ENCODE assay signal across 8 mouse cellular contexts in the genomic region with DNA sequence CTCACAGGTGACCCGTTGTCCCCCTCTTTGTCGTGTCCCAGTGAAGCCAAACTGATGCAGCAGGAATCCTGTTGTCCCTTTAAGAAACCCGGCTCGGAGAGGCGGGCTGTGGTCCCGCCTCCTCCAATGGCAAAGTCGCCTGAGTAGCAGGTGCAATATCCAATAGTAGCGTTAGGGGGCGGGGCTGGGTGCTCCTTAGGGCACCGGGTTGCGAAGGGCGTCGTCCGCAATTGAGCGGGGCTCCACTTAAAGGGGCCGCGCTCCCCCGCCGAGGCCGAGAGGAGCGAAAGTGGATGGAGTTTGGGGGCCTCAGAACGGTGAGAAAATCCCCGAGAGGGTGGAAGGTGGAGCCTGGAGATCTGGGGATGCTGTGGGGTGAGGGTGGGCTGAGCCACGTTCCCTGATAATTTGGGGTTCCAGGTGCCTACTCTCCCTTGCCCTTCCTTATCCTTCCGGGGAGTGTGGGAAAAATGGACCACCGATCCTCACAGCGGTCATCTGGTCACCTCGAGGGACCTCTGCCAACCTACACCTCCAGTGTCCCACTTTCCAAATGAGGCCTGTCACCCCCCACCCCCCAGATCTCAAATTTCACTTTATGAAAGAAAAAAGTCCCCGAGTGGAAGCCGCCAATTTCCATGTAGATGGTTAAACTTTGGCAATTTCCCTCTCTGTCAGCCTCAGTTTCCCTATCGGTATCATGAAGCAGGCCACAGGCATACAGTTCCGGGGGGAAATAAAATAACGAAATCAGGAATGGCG. TPM values are rescaled to one million over a fixed set of nuclear protein-coding genes. Genes with fewer than 3 reads are reported as not detected.
DNase-seq lines count a peak whose midpoint lies in the region; ATAC-seq and TF ChIP-seq lines count a peak whose summit lies in the region.

A gene (plus strand): TSS at position 223 of the 762 bp plus-strand sequence.

- TF ChIP-seq CTCF in brain, embryonic 14.5 days (IDR thresholded peaks at IDR 0.05; ENCODE audit: borderline replicate concordance, extremely low read depth, insufficient read depth, insufficient read length): no peak

- H3K4me2 ChIP-seq in heart, embryonic 11.5 days: peak within 1 kb of the TSS; percentile 65
- peak within 1 kb of the TSS; percentile 89 for H3K4me2 ChIP-seq in kidney, embryonic 16.5 days (replicated peaks; ENCODE audit: low read depth, low read length)

- H3K9ac ChIP-seq in heart, embryonic 11.5 days (ENCODE audit: low read depth, low read length): peak within 1 kb of the TSS; percentile 70
- H3K9ac ChIP-seq in kidney, embryonic 16.5 days (replicated peaks; ENCODE audit: low read length): peak within 1 kb of the TSS; percentile 65

- peak; percentile 95 for DNase-seq in CD4-positive helper T cell, adult 2 months (ENCODE audit: low read depth, low spot score)
- peak; percentile 98 for DNase-seq in brain, embryonic 14.5 days (ENCODE audit: low read depth)
- DNase-seq in liver: peak; percentile 98
- DNase-seq in monocyte, adult 2 months (ENCODE audit: low read depth in 1 of 2, low spot score in 2 of 2): peak; percentile 81 to 89
- DNase-seq in spleen, postnatal 14 days (ENCODE audit: low spot score in 2 of 2): peak; percentile 96 to 99

- peaks cover 34% of the 10 kb centered on the region for H3K36me3 ChIP-seq in heart, embryonic 11.5 days (ENCODE audit: control insufficient read depth, insufficient read depth, low read length)
- peaks cover 34% of the 10 kb centered on the region for H3K36me3 ChIP-seq in kidney, embryonic 16.5 days (ENCODE audit: insufficient read depth, low read length)

- H3K4me3 ChIP-seq in heart, embryonic 11.5 days (ENCODE audit: low read depth, low read length): peak within 1 kb of the TSS; percentile 56
- peak within 1 kb of the TSS; percentile 55 for H3K4me3 ChIP-seq in kidney, embryonic 16.5 days (ENCODE audit: low read length)

- H3K4me1 ChIP-seq in heart, embryonic 11.5 days (ENCODE audit: control insufficient read depth, insufficient read depth, low read length): peaks cover 10% of the 10 kb centered on the region
- H3K4me1 ChIP-seq in kidney, embryonic 16.5 days (ENCODE audit: insufficient read depth, low read length): peaks cover 19% of the 10 kb centered on the region

- TF ChIP-seq POLR2A in brain, embryonic 14.5 days (IDR thresholded peaks at IDR 0.05; ENCODE audit: borderline replicate concordance, extremely low read depth, insufficient read depth, insufficient read length, poor library complexity, severe bottlenecking): no peak

- H3K27me3 ChIP-seq in heart, embryonic 11.5 days (ENCODE audit: control insufficient read depth, insufficient read depth, low read length): peaks cover 8% of the 10 kb centered on the region
- peaks cover 1% of the 10 kb centered on the region; the same call in 1 of the 2 replicates for H3K27me3 ChIP-seq in kidney, embryonic 16.5 days (ENCODE audit: insufficient read depth, low read length)

- no peaks in the 10 kb centered on the region for H3K9me3 ChIP-seq in heart, embryonic 11.5 days (replicated peaks; ENCODE audit: control insufficient read depth, low read length)
- H3K9me3 ChIP-seq in kidney, embryonic 16.5 days (ENCODE audit: low read length): peaks cover 3% of the 10 kb centered on the region; the same call in 1 of the 2 replicates

- WGBS in heart, embryonic 11.5 days (ENCODE audit: insufficient replicate concordance): 2% methylated on average over 34 of the region's 34 CpGs
- WGBS in kidney, embryonic 16.5 days: under 1% methylated on average over 34 of the region's 34 CpGs

- peak; percentile 84 for ATAC-seq in erythroblast, adult 5-6 weeks (replicated peaks; ENCODE audit: low FRiP score, poor library complexity, severe bottlenecking)
- peak; percentile 82 for ATAC-seq in heart, embryonic 11.5 days (replicated peaks; ENCODE audit: insufficient number of reproducible peaks, low FRiP score, low TSS enrichment)
- peak; percentile 90 for ATAC-seq in kidney, embryonic 16.5 days (ENCODE audit: low FRiP score, low TSS enrichment)

- peak within 1 kb of the TSS; percentile 69 for H3K27ac ChIP-seq in heart, embryonic 11.5 days (ENCODE audit: low read depth, low read length)
- peak within 1 kb of the TSS; percentile 35 for H3K27ac ChIP-seq in kidney, embryonic 16.5 days (ENCODE audit: low read length)

RNA-seq across cellular contexts. Expression of the gene that starts here (rescaled TPM):
- polyA plus RNA-seq in brain, embryonic 14.5 days (2012; rRNA removed): 12.2 and 12.7 TPM in 2 replicates
- total RNA-seq in erythroblast, adult 5-6 weeks (2015; ENCODE audit: low replicate concordance): 14.4 and 18.2 TPM in 2 replicates
- 19.4 and 27.7 TPM in 2 replicates for total RNA-seq in erythroblast, adult 5-6 weeks (2017; ENCODE audit: low replicate concordance)
- polyA plus RNA-seq in heart, embryonic 11.5 days (2014; fragmentation: Nextera tagmentation; extraction: Ambion mirVana): 2.1 and 2.8 TPM in 2 replicates
- polyA plus RNA-seq in kidney, embryonic 16.5 days (2015; fragmentation: Nextera tagmentation; extraction: Ambion mirVana): 4.2 and 4.4 TPM in 2 replicates

Comparison
In these comparisons a context has a peak if more than half of its experiments do, and no peak if none do; other contexts are left out.
1. Peak in every context shown above with its lines: DNase-seq, ATAC-seq, H3K4me3 ChIP-seq and H3K27ac ChIP-seq.